Mouse (Mus musculus) CH12.LX (cell line): ENCODE data around the gene Pprc1. TPM values are rescaled to one million over a fixed set of nuclear protein-coding genes. Genes with fewer than 3 reads are reported as not detected.
A peak's percentile ranks its signal among the peaks of the same experiment; 100 is the strongest.

Source experiments
- DNase-seq: peaks from one replicate; pipeline ENCODE4 v3.0.0-alpha.2; 2013; ENCODE audit errors: extremely low read depth
- H3K27ac ChIP-seq: 2 replicates; pipeline ENCODE4 v1.5.1; 2012; ENCODE audit warnings: low read depth, mild to moderate bottlenecking, control low read depth, moderate library complexity; ENCODE audit not compliant: insufficient read depth
- H3K27me3 ChIP-seq: replicated peaks from 2 replicates; pipeline ENCODE3; 2012; ENCODE audit warnings: inconsistent platforms
- H3K36me3 ChIP-seq, 2 experiments: replicated peaks in 1 of 2; 2 replicates each; pipeline versions ENCODE3 to v1.6.1; 2012; ENCODE audit warnings: inconsistent platforms in 1 of 2, low read length in 1 of 2, mild to moderate bottlenecking in 1 of 2, mixed read lengths in 1 of 2, moderate library complexity in 1 of 2; ENCODE audit not compliant: control insufficient read depth in 1 of 2, insufficient read depth in 1 of 2
- H3K4me1 ChIP-seq, 2 experiments: 2 replicates each; pipeline ENCODE4 v1.6.1; 2012; ENCODE audit warnings: inconsistent platforms in 1 of 2, moderate library complexity in 1 of 2; ENCODE audit not compliant: insufficient read depth in 2 of 2, control insufficient read depth in 1 of 2
- H3K4me2 ChIP-seq: 2 replicates; pipeline ENCODE4 v1.6.1; 2012; ENCODE audit warnings: low read depth, mild to moderate bottlenecking, control low read depth; ENCODE audit not compliant: poor library complexity, insufficient read depth, severe bottlenecking
- H3K4me3 ChIP-seq, 3 experiments: fragments of 150-350 bp in 1 of 3; sonication (generic) in 1 of 3; replicated peaks in 1 of 3; 2 replicates each; pipeline versions ENCODE3 to v1.5.1; 2011 to 2012; ENCODE audit warnings: low read depth in 2 of 3, low read length in 2 of 3, mild to moderate bottlenecking in 2 of 3, moderate library complexity in 2 of 3, control low read depth in 1 of 3, improper control_type of control experiment in 1 of 3, inconsistent platforms in 1 of 3, mixed read lengths in 1 of 3; ENCODE audit not compliant: poor library complexity in 1 of 3
- H3K79me2 ChIP-seq: replicated peaks from 2 replicates; pipeline ENCODE4 v1.6.1; 2012; ENCODE audit warnings: mild to moderate bottlenecking, moderate library complexity; ENCODE audit not compliant: control insufficient read depth, poor library complexity, insufficient read depth, severe bottlenecking; ENCODE audit errors: extremely low read depth
- H3K9ac ChIP-seq: 2 replicates; pipeline ENCODE4 v1.6.1; 2012; ENCODE audit warnings: low read depth, mild to moderate bottlenecking, control low read depth, moderate library complexity; ENCODE audit not compliant: insufficient read depth
- H3K9me3 ChIP-seq: replicated peaks from 2 replicates; pipeline ENCODE3; 2012; ENCODE audit warnings: low read length, inconsistent platforms, mixed read lengths
- CHD1 ChIP-seq: IDR thresholded peaks from 2 replicates; pipeline ENCODE4 v1.6.1; 2012; ENCODE audit warnings: low read depth, low read length, improper control_type of control experiment, inconsistent platforms
- CHD2 ChIP-seq: IDR thresholded peaks from 2 replicates; pipeline ENCODE4 v1.6.1; 2011; ENCODE audit warnings: low read length, improper control_type of control experiment
- GABPA ChIP-seq: IDR thresholded peaks from 2 replicates; pipeline ENCODE4 v1.6.1; 2012; ENCODE audit warnings: low read depth, low read length, improper control_type of control experiment, inconsistent platforms; ENCODE audit not compliant: insufficient replicate concordance
- JUN ChIP-seq: IDR thresholded peaks from 2 replicates; pipeline ENCODE4 v1.6.1; 2011; ENCODE audit warnings: low read depth, mild to moderate bottlenecking, low read length, improper control_type of control experiment, moderate library complexity; ENCODE audit not compliant: insufficient read depth
- NELFE ChIP-seq: IDR thresholded peaks from 2 replicates; pipeline ENCODE4 v1.6.1; 2011; ENCODE audit warnings: low read depth, low read length, improper control_type of control experiment
- NRF1 ChIP-seq: IDR thresholded peaks from 2 replicates; pipeline ENCODE4 v1.6.1; 2014; ENCODE audit warnings: low read depth, mild to moderate bottlenecking, inconsistent platforms, low read length, improper control_type of control experiment, moderate library complexity
- PAX5 ChIP-seq: IDR thresholded peaks from 2 replicates; pipeline ENCODE4 v1.6.1; 2012; ENCODE audit warnings: low read length, inconsistent platforms, mixed read lengths
- RCOR1 ChIP-seq: conservative IDR thresholded peaks from 2 replicates; pipeline ENCODE4 v1.6.1; 2012; ENCODE audit warnings: low read depth, mild to moderate bottlenecking, inconsistent platforms, low read length, improper control_type of control experiment
- SIN3A ChIP-seq: IDR thresholded peaks from 2 replicates; pipeline ENCODE4 v1.6.1; 2012; ENCODE audit warnings: low read length, improper control_type of control experiment, inconsistent platforms
- TBP ChIP-seq: conservative IDR thresholded peaks from 2 replicates; pipeline ENCODE4 v1.6.1; 2011; ENCODE audit warnings: low read depth, low read length, improper control_type of control experiment
- TCF12 ChIP-seq: IDR thresholded peaks from 2 replicates; pipeline ENCODE4 v1.6.1; 2014; ENCODE audit warnings: low read depth, mild to moderate bottlenecking, inconsistent platforms, low read length, improper control_type of control experiment
- ZNF384 ChIP-seq: IDR thresholded peaks from 2 replicates; pipeline ENCODE4 v1.6.1; 2012; ENCODE audit warnings: low read depth, low read length, improper control_type of control experiment, inconsistent platforms
- dilution Hi-C: fragments of 300-500 bp; cut with MboI; formaldehyde crosslinking; loops from 2 replicates; pipeline ENCODE4 v1.14.3; 2020; ENCODE audit warnings: low sequenced_read_pairs; ENCODE audit not compliant: extremely low pct_unique_long_range_greater_than_20kb, extremely low pct_ligation_motif_present
- in situ Hi-C: fragments of 300-500 bp; cut with MboI; formaldehyde crosslinking; loops from 3 replicates; pipeline ENCODE4 v1.14.3; 2019; ENCODE audit warnings: low sequenced_read_pairs, low pct_ligation_motif_present, low pct_unique_long_range_greater_than_20kb, mixed read lengths
- polyA plus RNA-seq: library from polyadenylated mRNA; unstranded; fragments of >175 nt; gene quantifications from 2 replicates; pipeline ENCODE4 v1.2.1, GENCODE M21; 2012; ENCODE audit warnings: low read depth; ENCODE audit not compliant: insufficient read length
- total RNA-seq, 2 experiments: library from RNA; depleted of rRNA; stranded (reverse); fragments of 300-350 nt in 1 of 2; fragments of >200 nt in 1 of 2; gene quantifications; 2 replicates each; pipeline ENCODE4 v1.2.3; 2012 to 2014

The Pprc1 gene
- total and polyA plus RNA-seq, 3 experiments, result 13.0 to 68.7 (median 21.2) TPM

GRCm38 (mm10) chr19:46037243-46037924, 7.3 kb upstream of the Pprc1 start:
- DNase-seq, result no peak
- H3K4me2 ChIP-seq, result peak overlapping the region; percentile 12
- H3K27ac ChIP-seq, result no peak overlapping the region
- dilution Hi-C loops (no loop called here), in situ Hi-C loops (no loop called here)
- H3K36me3 ChIP-seq, result peaks cover 36 to 45% of the 10 kb centered on the region in 2 experiments
- H3K9ac ChIP-seq, result no peak overlapping the region; the same call in 1 of the 2 replicates
- no peaks in the 10 kb centered on the region for H3K9me3 ChIP-seq
- H3K4me3 ChIP-seq, result peak overlapping the region in 1 of 3 experiments; percentile 69
- TF ChIP-seq GABPA (no peak), CHD1 (no peak), ZNF384 (no peak), JUN (no peak), PAX5 (no peak), NELFE (no peak), TCF12 (no peak), CHD2 (no peak), TBP (no peak), SIN3A (no peak)
- H3K27me3 ChIP-seq, result no peaks in the 10 kb centered on the region
- peaks cover 41% of the 10 kb centered on the region for H3K79me2 ChIP-seq
- peaks cover 7 to 33% of the 10 kb centered on the region in 2 experiments for H3K4me1 ChIP-seq

GRCm38 (mm10) chr19:46037925-46038850, 6.5 kb upstream of the Pprc1 start:
- H3K4me1 ChIP-seq, result peaks cover 8 to 41% of the 10 kb centered on the region in 2 experiments
- peak overlapping the region; percentile 87 for H3K9ac ChIP-seq
- no peaks in the 10 kb centered on the region for H3K27me3 ChIP-seq
- dilution Hi-C loops, result no loop called here
- peak overlapping the region; percentile 65 to 76 (median 69) for H3K4me3 ChIP-seq
- H3K27ac ChIP-seq, result no peak overlapping the region
- H3K36me3 ChIP-seq, result peaks cover 29 to 37% of the 10 kb centered on the region in 2 experiments
- in situ Hi-C loops, result no loop called here
- H3K79me2 ChIP-seq, result peaks cover 48% of the 10 kb centered on the region
- TF ChIP-seq NRF1, result peak; percentile 59
- no peak for TF ChIP-seq RCOR1
- no peak for DNase-seq
- no peaks in the 10 kb centered on the region for H3K9me3 ChIP-seq
- peak overlapping the region; percentile 65 for H3K4me2 ChIP-seq
